ENCODE assay signal across 1 mouse cellular context in genomic region chr6:7375851-7376250, GRCm38 (mm10).
TF ChIP-seq lines count a peak whose summit lies in the region.

No protein-coding gene starts in this region.

TF ChIP-seq in CH12.LX, 34 proteins besides CTCF, POLR2A, EP300 and RAD21:
- TF ChIP-seq USF1 (IDR thresholded peaks at IDR 0.05; ENCODE audit: low read depth, low read length): no peak
- no peak for TF ChIP-seq HCFC1 (IDR thresholded peaks at IDR 0.05; ENCODE audit: low read depth, low read length)
- no peak for TF ChIP-seq IRF4 (IDR thresholded peaks at IDR 0.05; ENCODE audit: low read depth, low read length)
- no peak for TF ChIP-seq MYC (IDR thresholded peaks at IDR 0.05; ENCODE audit: low read depth, low read length)
